Mouse (Mus musculus): Measurements from ENCODE around the gene Tmem131. TPM values are rescaled to one million over a fixed set of nuclear protein-coding genes. Genes with fewer than 3 reads are reported as not detected.

The Tmem131 gene
- total RNA-seq, 2 experiments from 2014 or later = 48.9 to 52.5 TPM

DNA sequence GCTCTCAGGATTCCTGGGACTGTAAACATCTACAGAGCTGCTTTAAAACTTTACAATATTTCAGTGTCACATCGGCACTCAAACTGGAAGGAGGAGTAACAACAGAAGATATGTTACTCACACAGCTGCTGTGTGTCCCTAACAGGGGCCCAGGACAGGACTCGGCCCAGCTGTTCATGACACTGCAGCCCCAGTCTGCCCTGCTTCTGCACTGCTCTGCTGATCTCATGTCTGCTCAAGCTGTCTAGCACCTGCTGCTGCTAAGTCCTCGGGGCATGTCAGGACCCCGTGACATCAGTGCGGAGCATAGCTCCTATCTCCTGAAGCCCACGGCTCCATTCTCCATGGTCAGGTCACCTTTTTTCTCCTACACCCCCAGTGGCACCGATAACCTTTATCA, 146.8 kb downstream of the Tmem131 start:
- DNase-seq (ENCODE audit: low spot score in 2 of 2) = no peak

DNA sequence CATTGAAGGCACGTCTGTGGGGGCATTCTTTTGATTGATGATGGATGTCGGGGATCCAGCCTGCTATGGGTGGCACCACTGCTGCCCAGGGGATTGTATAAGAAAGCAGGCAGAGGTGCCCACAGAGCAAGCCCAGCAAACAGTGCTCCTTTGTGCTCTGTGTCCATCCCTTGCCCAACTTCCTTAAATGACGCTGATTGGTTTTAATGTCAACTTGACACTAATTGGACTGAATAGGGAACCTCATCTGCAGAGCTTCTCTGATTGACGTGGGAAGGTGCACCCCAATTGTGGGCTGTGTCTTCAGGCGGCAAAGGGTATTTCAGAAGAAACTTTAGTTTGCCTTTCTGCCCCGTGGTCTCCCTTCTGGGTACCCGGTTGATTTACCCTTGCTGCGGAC, 154.1 kb downstream of the Tmem131 start:
- no peak for DNase-seq (ENCODE audit: low spot score in 2 of 2)

DNA sequence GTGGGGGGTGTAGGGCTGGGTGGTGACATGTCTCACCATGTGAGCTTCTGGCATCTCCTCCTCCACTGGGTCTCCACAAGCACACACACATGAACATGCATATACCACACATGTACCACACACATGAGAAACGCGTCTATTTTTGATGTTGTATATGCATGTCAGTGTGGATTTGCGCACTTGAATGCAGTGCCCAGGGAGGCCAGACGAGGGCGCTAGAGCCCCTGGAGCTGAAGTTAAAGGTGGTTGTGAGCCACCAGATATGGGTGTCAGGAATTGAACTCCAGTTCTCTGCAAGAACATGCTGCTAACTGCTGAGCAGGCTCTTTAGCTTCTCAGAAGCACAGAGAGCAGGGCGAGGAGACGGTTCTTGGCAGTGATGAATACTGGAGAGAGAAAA, 157.1 kb downstream of the Tmem131 start:
- no peak for DNase-seq (ENCODE audit: low spot score in 2 of 2)

DNA sequence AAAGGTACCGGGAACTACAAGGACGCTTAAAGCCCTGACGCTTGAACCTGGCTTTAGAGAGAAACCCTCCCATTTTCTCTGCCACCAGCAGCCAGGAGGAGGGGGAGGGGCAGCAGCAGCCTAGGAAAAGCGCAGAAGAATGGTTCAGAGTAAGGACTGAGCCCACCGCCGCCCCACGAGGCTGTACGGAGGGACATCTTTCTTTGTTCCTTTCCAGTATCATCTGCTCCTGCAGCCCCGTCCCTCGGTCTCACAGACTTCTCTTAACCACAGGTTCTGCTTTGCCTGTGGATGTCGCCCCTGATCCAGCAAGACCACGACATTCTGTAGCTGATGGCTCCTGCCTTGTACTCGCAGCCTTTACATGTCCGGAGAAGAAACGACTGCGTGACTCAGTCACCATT, 158.2 kb downstream of the Tmem131 start:
- DNase-seq (ENCODE audit: low spot score in 2 of 2) = no peak

DNA sequence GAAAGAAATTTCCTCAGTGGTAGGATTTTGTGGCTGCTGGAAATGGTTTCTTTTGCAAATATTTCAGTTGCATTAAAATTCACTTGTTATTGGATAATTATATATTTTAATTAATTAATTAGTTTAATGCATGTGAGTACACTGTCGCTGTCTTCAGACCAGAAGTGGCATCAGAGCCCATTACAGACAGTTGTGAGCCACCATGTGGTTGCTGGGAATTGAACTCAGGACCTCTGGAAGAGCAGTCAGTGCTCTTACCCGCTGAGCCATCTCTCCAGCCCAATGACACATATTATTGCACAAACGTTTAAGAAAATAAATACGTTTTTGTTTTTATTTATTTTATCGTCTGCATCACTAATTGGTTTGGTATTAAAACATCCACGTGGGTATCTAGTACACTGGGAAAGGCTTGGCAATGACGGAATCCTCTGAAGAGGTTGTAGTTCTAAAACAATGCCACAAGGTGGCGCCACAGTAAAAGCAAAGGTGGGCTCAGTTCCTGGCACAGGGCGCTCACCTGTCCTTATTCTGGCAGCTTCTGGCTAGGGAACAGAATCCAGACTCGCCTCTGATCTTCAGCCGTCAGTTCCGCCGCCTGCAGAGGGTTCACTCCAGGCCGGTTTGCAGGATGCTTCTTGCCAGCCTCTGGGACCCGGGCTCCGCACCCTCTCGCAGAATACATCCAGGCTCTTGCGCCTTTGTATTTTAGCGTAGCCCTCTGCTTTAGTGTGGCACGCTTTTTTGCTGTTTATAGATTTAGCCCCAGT, 158.9 kb downstream of the Tmem131 start:
- DNase-seq (ENCODE audit: low spot score in 2 of 2) = peak; percentile 40 to 49

DNA sequence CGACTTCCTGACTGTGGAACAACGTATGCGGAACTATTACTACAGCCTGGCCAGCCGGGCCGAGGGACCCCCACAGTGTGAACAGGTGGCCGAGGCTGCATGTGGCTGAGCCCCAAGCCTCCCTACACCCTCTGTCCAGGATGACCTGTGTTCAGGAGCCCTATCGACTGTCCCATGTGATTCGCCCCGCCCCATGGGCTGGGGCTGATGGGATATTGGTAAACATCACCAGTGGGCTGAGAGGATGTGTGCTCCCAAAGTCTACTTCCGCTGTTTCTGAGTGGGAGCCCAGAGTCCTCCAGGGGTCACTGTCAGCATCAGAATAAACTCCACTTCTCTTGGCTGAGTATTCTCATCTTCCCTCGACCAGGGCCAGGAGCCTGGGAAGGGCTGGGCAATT, 161.0 kb downstream of the Tmem131 start:
- DNase-seq (ENCODE audit: low spot score in 2 of 2) = no peak

DNA sequence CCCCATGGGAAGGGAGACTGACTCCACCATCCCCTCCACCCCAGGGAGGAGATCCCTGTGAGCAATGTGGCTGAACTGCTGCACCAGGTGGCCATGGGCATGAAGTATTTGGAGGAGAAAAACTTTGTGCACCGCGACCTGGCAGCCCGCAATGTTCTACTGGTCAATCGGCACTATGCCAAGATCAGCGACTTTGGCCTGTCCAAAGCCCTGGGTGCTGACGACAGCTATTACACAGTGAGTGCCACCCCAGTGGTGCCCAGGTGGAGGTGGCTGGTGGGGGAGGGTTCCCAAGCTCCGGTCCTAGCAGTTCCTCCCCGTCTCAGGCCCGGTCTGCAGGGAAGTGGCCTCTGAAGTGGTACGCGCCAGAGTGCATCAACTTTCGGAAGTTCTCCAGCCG, 162.7 kb downstream of the Tmem131 start:
- no peak for DNase-seq (ENCODE audit: low spot score in 2 of 2)

DNA sequence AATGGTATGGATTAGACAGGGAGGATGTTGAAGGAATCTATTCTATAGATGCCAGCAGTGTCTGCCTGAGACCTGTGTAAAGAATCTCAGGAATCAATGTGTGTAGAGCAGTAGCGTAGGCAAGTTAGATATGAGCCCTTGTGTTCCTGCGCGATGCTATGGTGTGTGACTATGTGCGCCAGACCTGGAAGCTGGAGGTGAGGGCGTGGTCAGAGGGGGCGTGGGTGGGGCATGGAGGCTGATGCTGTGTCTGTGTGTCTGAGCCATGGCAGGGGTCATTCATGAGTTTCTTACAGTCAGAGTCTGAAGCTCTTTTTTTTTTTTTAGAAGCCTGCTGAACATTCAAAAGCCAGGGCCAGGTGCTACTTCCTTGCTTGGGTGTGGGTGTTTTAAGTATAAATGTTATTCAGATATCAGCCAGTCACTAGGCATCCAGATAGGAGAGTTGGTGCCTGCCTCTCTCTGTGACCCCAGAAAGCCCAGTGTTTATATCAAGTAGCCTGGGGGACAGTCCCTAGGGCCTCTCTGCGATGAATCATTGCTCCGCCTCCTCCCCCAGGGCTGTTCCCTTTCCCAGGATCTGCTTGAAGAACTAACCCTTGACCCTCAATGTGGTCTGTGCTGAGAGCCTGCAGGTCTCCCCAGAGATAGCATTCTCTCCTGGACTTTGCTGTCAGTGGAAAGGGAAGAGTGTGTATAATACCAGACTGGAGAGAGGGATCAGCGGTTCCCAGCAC, 171.1 kb downstream of the Tmem131 start:
- DNase-seq (ENCODE audit: low spot score in 2 of 2) = no peak

DNA sequence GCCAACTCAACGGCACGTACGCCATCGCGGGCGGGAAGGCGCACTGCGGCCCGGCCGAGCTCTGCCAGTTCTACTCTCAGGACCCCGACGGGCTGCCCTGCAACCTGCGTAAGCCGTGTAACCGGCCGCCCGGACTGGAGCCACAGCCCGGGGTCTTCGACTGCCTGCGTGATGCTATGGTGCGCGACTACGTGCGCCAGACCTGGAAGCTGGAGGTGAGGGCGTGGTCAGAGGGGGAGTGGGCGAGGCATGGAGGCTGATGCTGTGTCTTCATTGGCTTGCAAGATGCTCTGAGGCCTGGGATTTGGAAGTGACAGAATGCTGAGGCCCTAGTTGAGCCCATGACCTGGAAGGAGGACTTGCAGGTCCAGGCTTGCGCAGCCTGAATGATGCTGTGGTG, 172.5 kb downstream of the Tmem131 start:
- no peak for DNase-seq (ENCODE audit: low spot score in 2 of 2)

DNA sequence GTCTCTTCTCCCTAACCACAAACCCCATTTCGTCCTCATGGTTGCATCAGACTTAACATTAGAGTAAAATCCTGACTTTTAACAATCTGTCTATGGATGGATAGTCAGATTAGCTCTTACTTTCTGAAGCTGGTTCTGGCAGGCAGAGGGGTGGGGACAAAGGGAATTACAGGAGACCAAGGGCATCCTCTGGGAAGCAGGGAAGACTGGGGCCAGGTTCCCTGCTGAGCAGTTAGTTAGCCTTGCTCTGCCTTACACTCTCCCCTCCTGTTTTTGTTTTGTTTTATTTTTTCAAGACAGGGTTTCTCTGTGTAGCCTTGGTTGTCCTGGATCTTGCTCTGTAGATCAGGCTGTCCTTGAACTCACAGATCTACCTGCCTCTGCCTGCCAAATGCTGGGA, 173.5 kb downstream of the Tmem131 start:
- DNase-seq (ENCODE audit: low spot score in 2 of 2) = no peak

DNA sequence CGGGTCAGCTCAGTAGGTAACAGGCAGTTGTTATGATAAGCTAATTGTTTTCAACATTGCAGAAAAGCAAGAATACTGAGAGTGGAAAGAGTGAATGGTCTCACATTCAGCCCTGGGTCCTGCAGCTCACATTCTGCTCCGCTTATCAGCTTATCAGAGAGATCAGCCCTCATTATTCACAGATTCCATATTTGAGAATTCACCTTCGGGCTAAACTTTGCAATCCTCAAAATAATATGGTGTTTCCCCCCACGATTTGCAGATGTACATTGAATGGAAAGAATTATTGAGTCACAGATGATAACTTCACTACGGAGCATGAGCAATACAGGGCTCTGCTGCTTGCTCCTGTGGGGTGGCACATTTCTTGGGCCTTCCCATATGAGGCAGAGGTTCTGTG, 174.7 kb downstream of the Tmem131 start:
- DNase-seq (ENCODE audit: low spot score in 2 of 2) = no peak

DNA sequence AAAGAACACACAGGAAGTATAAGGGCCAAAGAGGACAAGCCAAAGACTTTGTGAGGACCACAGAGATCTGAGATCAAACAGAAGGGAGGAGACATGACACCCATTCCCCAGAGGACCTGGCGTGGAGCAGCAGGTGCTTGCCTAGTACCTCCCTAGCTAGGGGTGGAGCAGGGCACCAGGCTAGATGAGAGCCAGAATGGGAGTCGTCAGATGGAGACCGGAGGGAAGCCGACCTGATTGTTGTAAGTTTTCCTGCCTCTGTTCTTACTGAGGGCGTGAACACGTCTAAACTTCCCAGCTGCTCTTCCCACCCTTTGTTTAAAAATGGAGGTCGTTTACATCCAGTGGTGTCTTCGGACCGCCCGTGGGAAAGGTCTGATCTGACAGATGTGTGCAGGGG, 176.1 kb downstream of the Tmem131 start:
- no peak for DNase-seq (ENCODE audit: low spot score in 2 of 2)

DNA sequence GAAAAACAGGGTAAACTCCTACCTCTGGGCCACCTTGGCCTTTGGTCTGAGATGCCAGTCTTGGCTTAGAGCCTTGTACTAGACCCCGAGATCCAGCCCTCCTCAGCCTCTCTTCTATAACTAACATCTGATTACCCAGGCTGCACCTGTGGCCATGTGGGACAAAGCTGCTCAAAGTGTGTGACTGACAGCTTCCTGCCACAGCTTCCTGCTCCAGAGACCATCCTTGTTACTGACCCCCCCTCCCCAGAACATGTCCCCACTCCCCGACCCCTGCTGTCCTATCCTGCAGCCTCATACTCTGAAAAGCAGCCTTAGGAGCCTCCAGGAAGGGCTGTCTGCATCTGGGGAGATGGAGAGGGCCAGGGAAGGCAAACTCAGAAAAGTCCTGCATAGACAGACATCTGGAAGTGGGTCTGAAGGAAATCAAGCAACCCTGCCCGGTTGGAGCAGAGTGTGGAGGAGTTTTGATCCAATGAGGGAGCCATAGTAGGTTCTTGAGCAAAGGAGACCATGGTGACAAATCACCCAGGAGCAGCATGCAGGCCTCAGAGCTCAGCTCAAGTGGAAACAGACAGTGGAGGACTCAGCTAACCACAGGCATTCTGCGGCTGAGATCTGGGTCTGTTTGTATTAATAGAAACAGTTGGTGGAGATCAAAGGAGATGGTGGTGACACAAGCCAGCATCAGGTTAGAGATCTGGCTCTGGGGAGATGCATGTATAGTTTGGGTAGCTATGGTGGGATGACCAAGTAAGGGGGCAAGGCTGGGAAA, 176.8 kb downstream of the Tmem131 start:
- no peak for DNase-seq (ENCODE audit: low spot score in 2 of 2)

DNA sequence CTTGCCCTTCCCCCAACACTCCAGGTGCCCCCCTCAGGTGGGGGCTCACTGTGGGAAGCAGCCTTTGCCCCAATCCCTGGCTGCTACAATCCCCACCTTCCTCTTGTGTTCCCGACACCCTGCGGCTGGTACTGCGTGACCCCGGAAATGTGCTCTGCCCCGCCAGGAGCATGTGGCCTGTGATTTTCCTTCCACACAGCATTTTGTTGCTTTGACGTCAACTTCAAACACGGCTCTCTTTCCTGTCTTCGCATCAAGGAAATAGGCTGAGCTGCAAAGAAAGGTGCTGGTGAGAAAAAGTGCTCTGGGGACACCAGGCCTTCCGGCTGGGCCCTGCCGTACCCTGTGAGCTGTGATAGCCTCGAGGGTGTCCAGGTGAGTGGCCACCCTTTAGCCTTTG, 181.9 kb downstream of the Tmem131 start, which contains the start of gene Zap70:
Zap70 (plus strand) TSS at position 231 of the 400 bp plus-strand sequence.
- no peak for DNase-seq (ENCODE audit: low spot score in 2 of 2)

DNA sequence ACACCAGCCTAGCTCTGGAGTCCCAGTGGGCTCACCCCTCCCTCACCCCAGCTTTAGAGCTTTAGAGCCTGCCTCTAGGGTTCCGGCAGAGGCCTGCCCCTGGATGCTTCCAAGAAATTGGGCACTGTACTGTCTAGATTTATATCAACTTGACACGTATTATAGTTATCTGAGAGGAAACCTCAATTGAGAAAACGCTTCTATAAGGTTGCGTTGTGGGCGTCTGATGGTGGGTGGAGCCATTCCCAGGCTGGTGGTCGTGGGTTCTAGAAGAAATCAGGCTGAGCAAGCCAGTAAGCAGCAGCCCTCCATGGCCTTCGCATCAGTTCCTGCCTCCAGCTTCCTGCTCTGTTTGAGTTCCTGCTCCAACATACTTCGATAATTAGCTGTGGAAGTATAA, 182.4 kb downstream of the Tmem131 start:
- no peak for DNase-seq (ENCODE audit: low spot score in 2 of 2)

DNA sequence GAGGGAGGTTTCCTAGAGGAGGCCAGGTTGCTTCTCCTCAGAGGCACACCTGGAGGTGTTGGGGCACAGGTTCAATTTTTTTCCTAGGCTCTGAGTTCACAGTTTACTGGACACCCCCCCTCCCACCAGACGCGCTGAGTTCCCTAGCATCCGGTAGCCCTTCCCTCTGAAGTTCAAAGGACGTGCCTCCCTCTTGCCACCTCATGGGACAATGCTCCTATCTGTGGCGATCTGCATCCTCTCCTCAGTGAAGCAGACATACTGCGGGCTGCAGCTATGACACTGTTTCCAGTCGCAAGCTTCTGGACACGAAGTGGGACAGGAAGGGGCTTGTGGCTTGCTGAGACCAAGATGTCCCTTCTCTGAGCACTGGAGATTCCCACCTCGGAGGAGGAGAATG, 183.1 kb downstream of the Tmem131 start:
- no peak for DNase-seq (ENCODE audit: low spot score in 2 of 2)

DNA sequence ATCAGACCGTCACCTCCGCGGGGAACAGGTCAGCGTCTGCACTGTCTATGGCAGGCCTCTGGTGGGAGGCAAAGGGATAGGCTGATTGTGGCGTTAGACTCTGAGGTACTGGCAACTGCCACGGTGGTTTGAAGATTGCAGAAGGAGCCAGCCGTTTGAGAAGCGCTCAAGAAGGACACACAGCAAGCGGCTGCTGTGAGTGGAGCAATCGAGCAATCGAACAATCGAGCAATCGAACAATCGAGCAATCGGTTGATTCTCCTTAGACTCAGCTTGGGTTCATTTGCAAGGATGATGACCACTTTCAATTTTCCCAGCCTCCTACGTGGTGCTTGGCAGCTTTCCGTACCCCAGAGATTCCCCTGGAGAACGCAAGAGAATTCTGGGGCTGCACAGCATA, 184.4 kb downstream of the Tmem131 start:
- DNase-seq (ENCODE audit: low spot score in 2 of 2) = no peak

DNA sequence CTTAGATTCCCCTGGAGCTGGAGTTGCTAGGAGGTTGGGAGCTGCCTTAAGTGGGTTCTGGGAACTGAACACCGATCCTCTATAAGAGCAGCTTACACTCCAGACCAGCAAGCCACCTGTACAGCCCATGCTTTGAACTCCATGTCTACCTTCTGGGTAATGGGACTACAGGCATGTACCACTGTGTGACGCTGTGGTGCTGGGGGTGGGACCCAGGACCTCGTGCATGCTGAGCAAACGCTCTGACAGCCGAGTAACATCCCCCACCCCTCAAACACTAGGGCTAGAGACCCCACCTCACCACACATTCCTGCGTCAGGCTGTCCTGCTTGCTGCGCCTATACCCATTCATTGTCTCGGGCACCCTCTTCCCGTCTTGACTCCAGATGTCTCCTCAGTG, 184.9 kb downstream of the Tmem131 start:
- no peak for DNase-seq (ENCODE audit: low spot score in 2 of 2)

DNA sequence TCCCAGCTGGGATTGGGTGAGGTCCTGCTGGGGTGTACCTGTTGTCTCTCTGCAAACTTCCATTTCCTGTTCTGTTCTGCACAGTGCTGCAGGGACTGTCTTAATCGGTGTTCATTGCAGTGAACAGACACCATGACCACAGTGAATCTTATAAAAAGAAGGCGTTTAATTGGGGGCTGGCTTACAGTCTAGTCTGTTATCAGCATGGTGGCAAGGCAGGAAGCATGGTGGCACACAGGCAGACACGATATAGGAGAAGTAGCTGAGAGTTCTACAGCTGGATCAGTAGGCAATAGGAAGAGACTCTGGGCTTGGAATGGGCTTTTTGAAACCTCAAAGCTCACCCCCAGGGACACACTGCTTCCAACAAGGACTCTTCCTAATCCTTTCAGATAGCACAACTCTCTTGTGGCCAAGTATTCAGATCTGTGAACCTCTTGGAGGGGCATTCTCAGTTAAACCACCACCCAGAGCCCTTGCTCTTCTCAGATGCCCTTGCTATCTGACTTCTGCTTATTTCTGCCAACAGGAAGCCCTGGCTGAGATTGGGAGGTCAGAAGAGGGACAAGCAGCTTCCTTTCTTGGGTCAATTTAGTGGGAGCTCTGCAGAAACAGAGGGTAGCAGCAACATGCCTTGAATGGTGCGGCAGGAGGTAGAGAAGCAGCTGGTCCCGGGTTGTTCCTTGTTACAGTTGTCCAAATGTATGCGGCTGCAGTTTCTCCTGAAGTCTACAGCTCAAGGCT, 189.4 kb downstream of the Tmem131 start:
- DNase-seq (ENCODE audit: low spot score in 2 of 2) = no peak

DNA sequence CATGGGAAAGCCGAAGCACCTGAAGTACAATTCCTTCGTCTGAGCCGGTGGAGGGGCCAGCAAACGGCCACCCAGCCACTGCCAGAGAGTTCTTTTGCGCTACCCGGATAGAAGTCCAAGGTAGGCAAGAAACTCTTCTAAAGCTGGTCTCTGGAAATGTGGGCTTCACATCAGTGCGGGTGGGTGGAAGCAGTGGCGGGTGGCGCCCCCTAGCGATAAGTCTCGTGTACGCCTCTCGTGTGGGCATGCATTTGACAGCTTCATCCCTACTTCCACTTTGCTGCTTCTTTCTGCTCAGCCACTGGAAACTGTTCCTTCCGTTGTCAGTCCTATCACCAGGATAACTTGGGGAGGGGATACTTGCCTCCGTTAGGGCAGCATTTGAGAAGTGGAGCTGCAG, 197.0 kb downstream of the Tmem131 start:
- no peak for DNase-seq (ENCODE audit: low spot score in 2 of 2)

DNA sequence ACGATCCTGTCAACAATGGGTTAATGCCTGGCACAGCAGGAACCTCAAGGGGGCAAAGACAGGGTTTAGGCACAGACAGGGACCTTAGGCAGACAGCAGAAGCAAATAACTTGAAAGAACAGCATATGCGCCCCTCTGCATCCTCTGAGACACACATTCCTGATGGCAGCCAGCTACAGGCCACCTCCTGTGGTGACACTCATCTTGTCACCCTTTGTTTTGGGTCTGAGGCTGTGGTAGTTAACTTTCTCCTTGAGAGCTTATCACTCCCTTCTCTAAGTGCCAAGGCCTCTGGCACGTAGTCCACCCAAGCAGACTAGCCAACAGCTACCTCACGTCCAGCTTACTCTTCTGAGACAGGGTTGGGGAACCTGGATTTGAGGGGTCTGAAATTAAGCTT, 197.8 kb downstream of the Tmem131 start:
- no peak for DNase-seq (ENCODE audit: low spot score in 2 of 2)
